Comparison of ENCODE assay signal across 18 mouse cellular contexts in genomic region chr1:177451991-177452431, GRCm38 (mm10). TPM values are rescaled to one million over a fixed set of nuclear protein-coding genes. Genes with fewer than 3 reads are reported as not detected.
A peak's percentile ranks its signal among the peaks of the same experiment; 100 is the strongest.
DNase-seq lines count a peak whose midpoint lies in the region; ATAC-seq lines count a peak whose summit lies in the region.
"Had no signal": no experiment of that assay in that cellular context is flagged by ENCODE, and none has a peak within 500 bp of the region (broad histone marks: within the 10 kb centered on the region; RNA-seq: fewer than 3 reads in every experiment).

No protein-coding gene starts in this region.

- WGBS in forebrain, embryonic 12.5 days = 22% methylated on average over 4 of the region's 4 CpGs
- WGBS in forebrain, embryonic 10.5 days = 38% methylated on average over 4 of the region's 4 CpGs
- WGBS in neural tube, embryonic 11.5 days = 33% methylated on average over 4 of the region's 4 CpGs
- 32% methylated on average over 4 of the region's 4 CpGs for WGBS in forebrain, embryonic 15.5 days

- no peak for ATAC-seq in forebrain, embryonic 12.5 days (ENCODE audit: low FRiP score)
- no peak for ATAC-seq in neural tube, embryonic 11.5 days (ENCODE audit: insufficient read depth, low FRiP score, low TSS enrichment)
- ATAC-seq in forebrain, embryonic 15.5 days (replicated peaks) = no peak
- ATAC-seq: activated CD4-positive, CD25-positive, alpha-beta regulatory T cell, adult 4 months; intestine, embryonic 15.5 days had no signal

- H3K4me2 ChIP-seq in forebrain, embryonic 12.5 days = no peak overlapping the region
- no peak overlapping the region for H3K4me2 ChIP-seq in neural tube, embryonic 11.5 days (ENCODE audit: low read depth)
- peak overlapping the region; percentile 36 for H3K4me2 ChIP-seq in forebrain, embryonic 15.5 days (replicated peaks)
- H3K4me2 ChIP-seq: intestine, embryonic 15.5 days; limb, embryonic 13.5 days had no signal

- no peak overlapping the region for H3K9ac ChIP-seq in forebrain, embryonic 12.5 days
- H3K9ac ChIP-seq in neural tube, embryonic 11.5 days (ENCODE audit: low read length) = no peak overlapping the region
- H3K9ac ChIP-seq in forebrain, embryonic 15.5 days (replicated peaks) = peak overlapping the region; percentile 44
- H3K9ac ChIP-seq: intestine, embryonic 15.5 days; limb, embryonic 13.5 days had no signal

- H3K4me1 ChIP-seq in forebrain, embryonic 12.5 days = peaks cover 50% of the 10 kb centered on the region
- H3K4me1 ChIP-seq in forebrain, embryonic 10.5 days = peaks cover 79% of the 10 kb centered on the region
- H3K4me1 ChIP-seq in neural tube, embryonic 11.5 days (ENCODE audit: control insufficient read depth, insufficient read depth, low read length) = peaks cover 23% of the 10 kb centered on the region
- H3K4me1 ChIP-seq in forebrain, embryonic 15.5 days = peaks cover 40% of the 10 kb centered on the region
- H3K4me1 ChIP-seq: intestine, embryonic 15.5 days had no signal

- peak overlapping the region; percentile 13; the same call in 1 of the 2 replicates for H3K27ac ChIP-seq in forebrain, embryonic 12.5 days
- H3K27ac ChIP-seq in forebrain, embryonic 10.5 days = no peak overlapping the region; the same call in 1 of the 2 replicates
- H3K27ac ChIP-seq in neural tube, embryonic 11.5 days (ENCODE audit: low read depth, low read length) = peak overlapping the region; percentile 2; the same call in 1 of the 2 replicates
- H3K27ac ChIP-seq in forebrain, embryonic 15.5 days (replicated peaks) = peak overlapping the region; percentile 91
- H3K27ac ChIP-seq: heart, adult 2 months; intestine, embryonic 15.5 days; limb, embryonic 13.5 days had no signal

- no peaks in the 10 kb centered on the region for H3K9me3 ChIP-seq in forebrain, embryonic 12.5 days
- no peaks in the 10 kb centered on the region for H3K9me3 ChIP-seq in forebrain, embryonic 10.5 days
- H3K9me3 ChIP-seq in neural tube, embryonic 11.5 days (ENCODE audit: control insufficient read depth, low read length) = no peaks in the 10 kb centered on the region
- no peaks in the 10 kb centered on the region for H3K9me3 ChIP-seq in forebrain, embryonic 15.5 days
- H3K9me3 ChIP-seq: intestine, embryonic 15.5 days; limb, embryonic 13.5 days had no signal

- peaks cover 17% of the 10 kb centered on the region for H3K36me3 ChIP-seq in forebrain, embryonic 12.5 days (replicated peaks)
- H3K36me3 ChIP-seq in forebrain, embryonic 10.5 days (replicated peaks) = peaks cover 28% of the 10 kb centered on the region
- peaks cover 6% of the 10 kb centered on the region for H3K36me3 ChIP-seq in neural tube, embryonic 11.5 days (ENCODE audit: control insufficient read depth, insufficient read depth, low read length)
- H3K36me3 ChIP-seq in forebrain, embryonic 15.5 days = peaks cover 14% of the 10 kb centered on the region
- peaks cover 13% of the 10 kb centered on the region for H3K36me3 ChIP-seq in splenic B cell, adult 2 months (ENCODE audit: control insufficient read depth, insufficient read depth, low read length, poor library complexity, severe bottlenecking)

- no peak overlapping the region for H3K4me3 ChIP-seq in forebrain, embryonic 12.5 days (replicated peaks)
- no peak overlapping the region for H3K4me3 ChIP-seq in forebrain, embryonic 10.5 days
- no peak overlapping the region for H3K4me3 ChIP-seq in neural tube, embryonic 11.5 days (ENCODE audit: low read depth, low read length)
- peak overlapping the region; percentile 28 for H3K4me3 ChIP-seq in forebrain, embryonic 15.5 days
- H3K4me3 ChIP-seq: erythroblast, embryonic 14.5 days; heart, adult 2 months; intestine, embryonic 15.5 days; limb, embryonic 13.5 days had no signal

- no peak for DNase-seq in forebrain, embryonic 10.5 days (ENCODE audit: extremely low spot score, low spot score)
- DNase-seq in neural tube, embryonic 11.5 days (ENCODE audit: low spot score) = no peak
- DNase-seq in neural tube, embryonic 10.5 days (ENCODE audit: extremely low spot score, low spot score) = no peak
- peak; percentile 22 for DNase-seq in splenic B cell, adult 2 months (ENCODE audit: low read depth, low spot score)
- DNase-seq in spleen, postnatal 4 days (ENCODE audit: low spot score in 2 of 2) = no peak
- DNase-seq in layer of hippocampus, postnatal 25 days (ENCODE audit: extremely low spot score in 1 of 2, low spot score in 1 of 2) = no peak
- DNase-seq: heart, adult 2 months; heart, postnatal 14 days; kidney, postnatal 14 days; lung, postnatal 4 days; right cerebral cortex, postnatal 14 days; thymus, adult 18-20 months had no signal

- H3K27me3 ChIP-seq in forebrain, embryonic 12.5 days = 0 out of 2 replicates have a peak, but pooled peaks cover 8% of the 10 kb centered on the region
- H3K27me3 ChIP-seq in forebrain, embryonic 10.5 days (ENCODE audit: poor library complexity, severe bottlenecking) = peaks cover 8% of the 10 kb centered on the region; the same call in 1 of the 2 replicates
- no peaks in the 10 kb centered on the region for H3K27me3 ChIP-seq in neural tube, embryonic 11.5 days (ENCODE audit: control insufficient read depth, insufficient read depth, low read length)
- H3K27me3 ChIP-seq in forebrain, embryonic 15.5 days = no peaks in the 10 kb centered on the region
- H3K27me3 ChIP-seq in splenic B cell, adult 2 months (ENCODE audit: control insufficient read depth, insufficient read depth, low read length, poor library complexity, severe bottlenecking) = no peaks in the 10 kb centered on the region
- H3K27me3 ChIP-seq: intestine, embryonic 15.5 days; limb, embryonic 13.5 days had no signal

RNA-seq across cellular contexts. Expression of gene Zbtb18, which starts 9.9 kb away (rescaled TPM):
- polyA plus RNA-seq in forebrain, embryonic 12.5 days (2016; fragmentation: Nextera tagmentation; extraction: Ambion mirVana) = 21.3 and 21.6 TPM in 2 replicates
- polyA plus RNA-seq in forebrain, embryonic 10.5 days (2016; fragmentation: Nextera tagmentation; extraction: Ambion mirVana) = 2.1 and 3.0 TPM in 2 replicates
- polyA plus RNA-seq in neural tube, embryonic 11.5 days (2014; fragmentation: Nextera tagmentation; extraction: Ambion mirVana) = 8.5 and 11.6 TPM in 2 replicates
- polyA plus RNA-seq in forebrain, embryonic 15.5 days (2015; fragmentation: Nextera tagmentation; extraction: Ambion mirVana) = 136 and 150 TPM in 2 replicates
- total RNA-seq in layer of hippocampus, postnatal 25 days (2021) = 100 to 1,000 TPM; 563 to 635 TPM
